Mouse (Mus musculus): ENCODE measurements around the gene Gm8653. TPM values are rescaled to one million over a fixed set of nuclear protein-coding genes. Genes with fewer than 3 reads are reported as not detected.

Gm8653 gene
- polyA plus RNA-seq (2014; fragmentation: Illumina TruSeq; extraction: RNeasy Lipid Tissue Mini Kit (QIAGEN cat#74804); ENCODE audit: low read depth, low replicate concordance): not detected

DNA sequence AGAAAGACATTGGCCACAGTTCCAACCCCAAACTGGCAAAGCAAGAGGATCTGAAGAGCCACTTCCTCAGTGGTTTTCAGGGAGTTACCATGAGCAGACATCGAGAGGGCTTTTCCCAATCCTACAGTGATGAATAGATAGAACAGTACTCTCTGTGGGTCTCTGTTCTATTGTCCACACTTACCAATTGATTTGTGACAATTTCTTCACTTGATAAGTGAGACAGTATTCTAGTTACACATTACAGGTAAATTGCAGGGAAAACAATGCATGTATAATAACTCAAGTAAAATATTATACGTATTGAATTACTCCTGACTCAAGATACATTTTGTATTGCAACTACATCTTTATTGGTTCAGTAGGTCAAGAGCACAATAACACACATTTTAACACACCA, at the start of gene Gm8653:
Gm8653 (minus strand) TSS at position 101 of the 400 bp plus-strand sequence.

DNA sequence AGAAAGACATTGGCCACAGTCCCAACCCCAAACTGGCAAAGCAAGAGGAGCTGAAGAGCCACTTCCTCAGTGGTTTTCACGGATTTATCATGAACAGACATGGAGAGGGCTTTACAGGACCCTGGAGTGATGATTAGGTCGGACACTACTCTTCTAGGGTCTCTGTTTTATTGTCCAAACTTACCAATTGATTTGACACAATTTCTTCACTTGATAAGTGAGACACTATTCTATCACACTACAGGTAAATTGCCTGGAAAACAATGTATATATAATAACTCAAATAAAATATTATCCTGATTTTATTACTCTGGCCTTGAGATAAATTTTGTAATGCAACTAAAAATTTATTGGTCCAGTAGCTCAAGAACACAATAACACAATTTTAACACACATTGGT, 28.3 kb upstream of the Gm8653 start, which contains the start of gene Gm8453:
Gm8453 (minus strand) TSS at position 101 of the 400 bp plus-strand sequence.

DNA sequence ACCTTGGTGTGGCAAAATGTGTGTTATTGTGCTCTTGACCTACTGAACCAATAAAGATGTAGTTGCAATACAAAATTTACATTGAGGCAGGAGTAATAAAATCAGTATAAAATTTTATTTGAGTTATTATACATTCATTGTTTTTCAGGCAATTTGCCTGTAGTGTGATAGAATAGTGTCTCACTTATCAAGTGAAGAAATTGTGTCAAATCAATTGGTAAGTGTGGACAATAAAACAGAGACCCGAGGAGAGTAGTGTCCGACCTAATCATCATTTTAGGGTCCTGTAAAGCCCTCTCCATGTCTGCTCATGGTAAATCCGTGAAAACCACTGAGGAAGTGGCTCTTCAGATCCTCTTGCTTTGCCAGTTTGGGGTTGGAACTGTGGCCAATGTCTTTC, 12.0 kb downstream of the Gm8653 start, which contains the start of gene Vmn1r143:
Vmn1r143 (plus strand) TSS at position 301 of the 400 bp plus-strand sequence.

DNA sequence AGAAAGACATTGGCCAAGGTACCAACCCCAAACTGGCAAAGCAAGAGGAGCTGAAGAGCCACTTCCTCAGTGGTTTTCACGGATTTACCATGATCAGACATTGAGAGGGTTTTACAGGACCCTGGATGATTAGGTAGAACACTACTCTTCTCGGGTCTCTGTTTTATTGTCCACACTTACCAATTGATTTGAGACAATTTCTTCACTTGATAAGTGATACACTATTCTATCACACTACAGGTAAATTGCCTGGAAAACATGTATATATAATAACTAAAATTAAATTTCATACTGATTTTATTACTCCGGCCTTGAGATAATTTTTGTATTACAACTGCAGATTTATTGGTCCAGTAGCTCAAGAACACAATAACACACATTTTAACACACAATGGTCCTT, 37.1 kb downstream of the Gm8653 start, which contains the start of gene Vmn1r142:
Vmn1r142 (minus strand) TSS at position 101 of the 400 bp plus-strand sequence.

Other genes starting within 250 kb of the Gm8653 start
- not detected for gene Vmn1r137, start 206.7 kb downstream of the Gm8653 start, polyA plus RNA-seq (2014; fragmentation: Illumina TruSeq; extraction: RNeasy Lipid Tissue Mini Kit (QIAGEN cat#74804); ENCODE audit: low read depth, low replicate concordance)
- not detected for gene Vmn1r138, start 172.4 kb downstream of the Gm8653 start, polyA plus RNA-seq (2014; fragmentation: Illumina TruSeq; extraction: RNeasy Lipid Tissue Mini Kit (QIAGEN cat#74804); ENCODE audit: low read depth, low replicate concordance)
- gene Gm6176, start 145.0 kb downstream of the Gm8653 start, polyA plus RNA-seq (2014; fragmentation: Illumina TruSeq; extraction: RNeasy Lipid Tissue Mini Kit (QIAGEN cat#74804); ENCODE audit: low read depth, low replicate concordance): not detected
- gene Vmn1r139, start 132.2 kb downstream of the Gm8653 start, polyA plus RNA-seq (2014; fragmentation: Illumina TruSeq; extraction: RNeasy Lipid Tissue Mini Kit (QIAGEN cat#74804); ENCODE audit: low read depth, low replicate concordance): not detected
- gene Gm16451, start 83.0 kb downstream of the Gm8653 start, polyA plus RNA-seq (2014; fragmentation: Illumina TruSeq; extraction: RNeasy Lipid Tissue Mini Kit (QIAGEN cat#74804); ENCODE audit: low read depth, low replicate concordance): not detected
- gene Gm10666, start 66.5 kb downstream of the Gm8653 start, polyA plus RNA-seq (2014; fragmentation: Illumina TruSeq; extraction: RNeasy Lipid Tissue Mini Kit (QIAGEN cat#74804); ENCODE audit: low read depth, low replicate concordance): not detected
- not detected for gene Vmn1r142, start 37.2 kb downstream of the Gm8653 start, polyA plus RNA-seq (2014; fragmentation: Illumina TruSeq; extraction: RNeasy Lipid Tissue Mini Kit (QIAGEN cat#74804); ENCODE audit: low read depth, low replicate concordance)
- not detected for gene Vmn1r143, start 11.9 kb downstream of the Gm8653 start, polyA plus RNA-seq (2014; fragmentation: Illumina TruSeq; extraction: RNeasy Lipid Tissue Mini Kit (QIAGEN cat#74804); ENCODE audit: low read depth, low replicate concordance)
- gene Gm8453, start 28.2 kb upstream of the Gm8653 start, polyA plus RNA-seq (2014; fragmentation: Illumina TruSeq; extraction: RNeasy Lipid Tissue Mini Kit (QIAGEN cat#74804); ENCODE audit: low read depth, low replicate concordance): not detected
- not detected for gene Gm4187, start 128.5 kb upstream of the Gm8653 start, polyA plus RNA-seq (2014; fragmentation: Illumina TruSeq; extraction: RNeasy Lipid Tissue Mini Kit (QIAGEN cat#74804); ENCODE audit: low read depth, low replicate concordance)
- gene Gm8660, start 169.8 kb upstream of the Gm8653 start, polyA plus RNA-seq (2014; fragmentation: Illumina TruSeq; extraction: RNeasy Lipid Tissue Mini Kit (QIAGEN cat#74804); ENCODE audit: low read depth, low replicate concordance): not detected
- gene Vmn1r148, start 212.3 kb upstream of the Gm8653 start, polyA plus RNA-seq (2014; fragmentation: Illumina TruSeq; extraction: RNeasy Lipid Tissue Mini Kit (QIAGEN cat#74804); ENCODE audit: low read depth, low replicate concordance): not detected
- gene Vmn1r149, start 237.0 kb upstream of the Gm8653 start, polyA plus RNA-seq (2014; fragmentation: Illumina TruSeq; extraction: RNeasy Lipid Tissue Mini Kit (QIAGEN cat#74804); ENCODE audit: low read depth, low replicate concordance): not detected

All from heart, adult 10 weeks (tissue).